Mouse (Mus musculus) embryonic stem cell, embryonic (primary cell): ENCODE measurements around the gene Bmp4.

Experiments
- CTCF ChIA-PET, 4 experiments: fragments of 300-600 bp in 2 of 4; fragments of 350-600 bp in 2 of 4; sonication (Branson Sonifier 250); formaldehyde crosslinking; loops; one replicate each; lab custom pipeline; 2022; ENCODE audit warnings: inconsistent platforms in 2 of 4; lab: Charles Lee
- POLR2A ChIA-PET, 4 experiments: fragments of 300-600 bp in 2 of 4; fragments of 350-600 bp in 2 of 4; sonication (Branson Sonifier 250); formaldehyde crosslinking; loops; one replicate each; lab custom pipeline; 2022; ENCODE audit warnings: antibody characterized with exemption in 4 of 4, inconsistent platforms in 1 of 4; lab: Charles Lee

The Bmp4 gene

DNA sequence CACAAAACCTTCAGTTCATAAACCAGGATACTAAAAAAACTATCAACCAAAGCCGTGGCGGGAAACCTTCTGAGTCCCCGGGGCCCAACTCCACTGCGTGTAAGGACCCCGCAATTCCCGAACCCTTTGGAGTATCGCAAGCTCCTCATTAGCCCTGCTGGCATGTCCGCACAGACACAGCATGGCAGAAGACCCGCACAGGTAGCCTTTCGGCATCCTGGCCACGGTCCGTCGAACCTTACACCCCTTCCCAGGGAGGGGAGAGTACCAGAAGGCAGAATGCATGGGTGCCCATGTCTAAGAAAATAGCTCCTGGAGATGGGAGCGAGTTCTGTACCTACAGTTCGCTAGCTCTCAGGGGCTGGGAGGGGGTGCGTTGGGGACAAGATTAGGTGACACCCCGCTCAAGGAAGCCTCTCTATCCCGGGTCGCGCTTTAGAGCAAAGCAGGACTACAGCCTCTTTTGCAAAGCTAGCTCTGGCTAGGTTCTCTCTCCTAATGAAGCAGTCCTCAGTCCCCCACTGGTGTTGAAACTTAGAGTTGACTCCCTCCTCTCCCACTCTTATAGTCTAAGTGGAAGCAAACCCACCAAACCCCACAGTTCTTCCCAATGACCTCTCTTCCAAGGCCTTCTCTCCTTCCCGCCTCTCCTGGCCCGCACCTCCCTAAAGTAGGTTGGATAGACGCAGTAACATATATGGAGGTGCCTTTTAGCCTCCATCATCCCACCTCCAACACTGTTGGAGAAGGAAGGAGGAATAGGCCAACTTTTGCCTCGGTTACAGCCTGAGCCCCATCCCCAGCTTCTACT, 826 bp downstream of the Bmp4 start:
- ChIA-PET CTCF (interaction anchor here in 2 of 4 experiments (0.5 to 1.2 kb wide), 2 partner anchors 9 to 22 kb away, joined by 3 to 4 read pairs; no protein-coding TSS in a partner anchor), POLR2A (interaction anchor here in 2 of 4 experiments (1.4 to 5.0 kb wide), 5 partner anchors 9 to 22 kb away, joined by 4 to 35 read pairs (median 21); partner anchors contain the start of gene Gm15217 (in 2 of the 2))

DNA sequence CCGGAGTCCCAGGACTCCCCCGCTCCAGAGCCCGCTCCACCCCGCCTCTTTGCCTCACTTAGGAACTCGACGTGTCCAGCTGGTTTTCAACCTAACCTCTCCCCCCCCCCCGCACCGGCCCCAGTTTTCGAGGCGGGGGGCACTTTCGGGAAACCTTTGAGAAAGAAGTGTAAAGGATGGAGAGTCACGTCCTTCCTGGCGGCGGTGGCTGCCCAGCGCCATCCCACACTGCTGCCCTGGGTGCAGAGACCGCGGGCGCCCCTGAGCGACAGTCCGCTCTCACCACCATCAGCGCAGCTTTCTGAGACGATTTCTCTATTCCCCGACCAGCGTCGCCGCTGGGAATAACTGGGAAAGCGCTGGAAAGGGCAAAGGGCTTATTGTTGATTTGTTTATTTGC, 1.8 kb downstream of the Bmp4 start:
- CTCF ChIA-PET: interaction anchor here in 1 of 4 experiments (0.8 kb wide), 1 partner anchor 573 kb away, joined by 4 read pairs; no protein-coding TSS in a partner anchor

DNA sequence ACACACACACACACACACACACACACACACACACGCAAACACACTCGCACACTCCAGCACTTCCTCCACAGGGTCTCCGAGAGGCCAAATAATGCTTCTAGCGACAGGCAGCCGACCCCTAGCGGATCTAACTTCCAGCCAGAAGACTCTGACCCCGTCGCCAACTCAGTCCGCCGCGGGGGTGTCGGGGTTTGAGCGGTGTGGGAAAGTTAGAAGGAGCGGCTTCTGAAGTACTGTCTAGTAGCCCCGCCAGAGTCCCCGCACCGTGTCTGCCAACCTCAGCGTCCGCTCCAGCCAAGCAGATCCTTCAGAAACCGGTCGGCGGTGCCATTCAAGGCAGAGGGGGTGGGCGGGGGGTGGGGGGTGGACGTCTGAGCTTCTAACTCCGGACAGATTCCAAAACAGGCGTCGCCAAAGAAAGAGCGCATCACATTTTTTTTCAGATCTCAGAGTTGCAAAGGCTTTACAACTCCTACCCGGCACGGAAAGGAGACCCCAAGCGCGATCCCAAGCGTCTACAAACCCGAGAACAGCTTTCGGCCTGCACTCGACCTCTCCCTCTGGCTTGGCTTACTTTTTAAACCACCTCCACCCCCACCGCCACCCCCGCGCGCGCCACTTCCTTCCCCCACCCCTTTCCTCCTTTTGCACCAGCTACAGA, 2.5 kb downstream of the Bmp4 start:
- CTCF ChIA-PET: interaction anchor here in 2 of 4 experiments (0.7 to 0.8 kb wide), 3 partner anchors 279 to 616 kb away, joined by 4 to 8 read pairs (median 5); no protein-coding TSS in a partner anchor
- POLR2A ChIA-PET: interaction anchor here in 3 of 4 experiments (0.9 to 5.0 kb wide), 11 partner anchors 10 to 352 kb away, joined by 3 to 35 read pairs (median 4); no protein-coding TSS in a partner anchor

More for the DNA sequence above, 1.8 kb downstream of the Bmp4 start:
- POLR2A ChIA-PET: interaction anchor here in 2 of 4 experiments (0.9 to 5.0 kb wide), 7 partner anchors 8 to 353 kb away, joined by 3 to 35 read pairs (median 8); partner anchors contain the start of gene Gm15217 (in 1 of the 2)

GRCm38 (mm10) chr14:46387357-46387671, 3.2 kb downstream of the Bmp4 start:
- ChIA-PET POLR2A (interaction anchor here in 3 of 4 experiments (0.7 to 4.1 kb wide), 11 partner anchors 10 to 730 kb away, joined by 3 to 24 read pairs (median 4); no protein-coding TSS in a partner anchor), CTCF (interaction anchor here in 1 of 4 experiments (0.7 kb wide), 1 partner anchor 617 kb away, joined by 8 read pairs; no protein-coding TSS in a partner anchor)

GRCm38 (mm10) chr14:46386478-46387356, 3.8 kb downstream of the Bmp4 start:
- ChIA-PET CTCF (interaction anchor here in 2 of 4 experiments (0.6 to 0.7 kb wide), 2 partner anchors 229 to 617 kb away, joined by 5 to 8 read pairs; no protein-coding TSS in a partner anchor), POLR2A (interaction anchor here in 3 of 4 experiments (0.5 to 4.1 kb wide), 13 partner anchors 8 to 1470 kb away, joined by 3 to 24 read pairs (median 4); no protein-coding TSS in a partner anchor)

GRCm38 (mm10) chr14:46385701-46386477, 4.6 kb downstream of the Bmp4 start:
- CTCF ChIA-PET: interaction anchor here in 1 of 4 experiments (0.5 to 0.6 kb wide), 2 partner anchors 228 to 1056 kb away, joined by 3 to 5 read pairs; partner anchors contain the start of gene Psmc6
- POLR2A ChIA-PET: interaction anchor here in 3 of 4 experiments (0.5 to 1.9 kb wide), 9 partner anchors 8 to 1471 kb away, joined by 3 to 6 read pairs (median 4); no protein-coding TSS in a partner anchor

DNA sequence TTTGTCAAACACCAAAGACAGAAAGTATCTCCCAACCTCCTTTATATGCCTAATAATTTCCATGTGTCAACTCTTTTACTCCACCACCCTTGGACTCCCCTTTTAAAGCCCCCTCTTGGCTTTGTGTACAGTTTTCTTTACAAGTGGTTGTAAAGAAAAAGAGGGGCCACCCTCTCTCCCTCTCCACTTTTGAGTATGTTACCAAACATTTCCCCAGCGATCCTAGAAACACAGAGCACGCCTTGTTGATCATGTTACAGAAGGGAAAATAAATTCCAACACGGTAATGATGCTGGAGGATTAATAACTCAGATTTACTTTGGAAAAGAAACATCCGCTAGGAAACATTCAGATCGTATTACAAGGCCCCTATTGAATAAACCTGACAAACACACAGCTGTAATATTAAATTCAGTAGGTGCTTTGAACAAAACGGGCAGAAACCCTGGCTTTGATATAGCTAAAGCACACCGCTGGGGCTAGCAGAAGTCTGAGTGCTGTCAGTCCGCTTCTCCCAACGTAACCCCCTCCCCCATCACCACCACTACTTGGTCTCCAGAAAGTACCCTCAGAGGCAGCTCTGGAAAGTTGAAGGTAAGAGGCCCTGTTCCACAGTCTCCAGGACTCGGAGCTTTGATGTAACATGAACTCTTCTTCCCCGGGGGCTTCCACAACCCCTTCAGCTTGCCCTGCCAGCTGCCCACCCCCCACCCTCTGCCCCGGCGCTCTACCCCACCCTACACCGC, 5.3 kb downstream of the Bmp4 start:
- ChIA-PET POLR2A (interaction anchor here in 1 of 4 experiments (0.5 to 1.9 kb wide), 6 partner anchors 9 to 852 kb away, joined by 3 to 6 read pairs (median 3); no protein-coding TSS in a partner anchor), CTCF (no interaction called here)

DNA sequence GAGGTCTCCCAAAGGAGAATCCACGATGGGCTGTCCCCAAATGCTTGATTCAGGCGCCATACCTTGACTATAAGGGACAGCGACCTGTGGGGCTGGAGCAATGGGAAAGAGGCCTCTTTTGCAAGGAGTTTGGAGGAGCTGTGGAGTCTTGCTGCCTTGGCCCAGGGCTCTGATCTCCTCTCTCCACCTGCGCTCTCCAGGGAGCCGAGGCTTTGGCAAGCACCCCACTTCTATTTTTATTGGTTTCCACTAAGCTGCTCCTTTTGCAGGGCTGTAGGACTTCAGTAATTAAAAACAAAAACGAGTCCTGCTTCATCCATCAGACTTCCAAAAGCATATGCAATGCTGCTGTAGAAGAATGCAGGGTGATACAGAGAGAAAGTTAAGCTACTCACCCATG, 9.0 kb downstream of the Bmp4 start:
- POLR2A ChIA-PET: interaction anchor here in 1 of 4 experiments (0.6 to 3.9 kb wide), 3 partner anchors 9 to 29 kb away, joined by 3 to 21 read pairs (median 5); partner anchors contain the start of gene Bmp4
- CTCF ChIA-PET: interaction anchor here in 1 of 4 experiments (0.6 kb wide), 1 partner anchor 11 kb away, joined by 3 read pairs; no protein-coding TSS in a partner anchor

DNA sequence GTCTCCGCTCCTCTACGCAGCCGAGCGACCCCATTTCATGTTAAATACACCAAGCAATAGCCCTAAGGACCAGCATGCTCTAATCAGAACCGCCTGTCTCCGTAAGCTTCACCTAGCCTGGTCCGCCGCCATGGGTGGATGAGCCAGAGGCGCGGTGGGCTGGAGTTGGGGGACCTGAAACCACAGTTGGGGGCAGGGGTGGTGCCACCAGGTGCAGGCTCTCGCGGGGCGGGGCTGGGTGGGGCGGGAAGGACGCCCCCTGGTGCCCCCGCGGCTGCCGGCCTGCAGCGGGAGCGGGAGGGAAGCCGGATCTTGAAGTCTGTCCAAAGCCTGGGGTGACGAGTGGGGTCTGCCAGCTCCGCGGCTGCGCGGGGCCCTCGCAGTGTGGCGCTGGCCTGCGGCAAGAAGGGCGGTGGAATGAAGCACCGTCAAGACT, 10.2 kb downstream of the Bmp4 start:
- CTCF ChIA-PET: interaction anchor here in 3 of 4 experiments (0.6 to 1.2 kb wide), 3 partner anchors 10 to 503 kb away, joined by 3 to 4 read pairs (median 4); partner anchors contain the start of gene Bmp4 (in 1 of the 3)
- POLR2A ChIA-PET: interaction anchor here in 3 of 4 experiments (0.5 to 3.9 kb wide), 9 partner anchors 10 to 39 kb away, joined by 3 to 21 read pairs (median 4); partner anchors contain the start of gene Bmp4 (in 2 of the 3)

GRCm38 (mm10) chr14:46379285-46379684, 11.2 kb downstream of the Bmp4 start, which contains the start of gene Gm15217:
Gm15217 (plus strand) TSS chr14:46379414.
- POLR2A ChIA-PET: interaction anchor here in 3 of 4 experiments (0.6 to 3.9 kb wide), 9 partner anchors 10 to 283 kb away, joined by 3 to 21 read pairs (median 5); partner anchors contain the start of gene Bmp4 (in 2 of the 3)
- CTCF ChIA-PET: no interaction called here

DNA sequence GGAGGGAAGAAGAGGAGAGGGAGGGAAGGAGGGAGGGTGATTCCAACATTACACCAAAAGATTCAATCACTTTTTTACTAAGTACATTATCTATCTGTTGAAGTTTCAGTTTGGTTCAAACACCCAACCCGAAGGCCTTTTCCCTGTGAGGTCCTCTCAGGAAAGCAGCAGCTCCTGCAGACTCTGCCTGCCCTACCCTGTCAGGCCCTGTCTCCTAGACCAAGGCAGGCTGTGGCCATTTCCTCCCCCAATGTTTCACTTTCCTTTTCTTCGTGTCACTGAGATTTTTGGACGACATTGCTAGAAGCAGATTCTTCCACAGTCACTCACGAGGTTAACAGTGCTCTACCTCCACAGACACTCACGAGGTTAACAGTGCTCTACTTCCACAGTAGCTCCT, 14.7 kb downstream of the Bmp4 start:
- CTCF ChIA-PET: no interaction called here
- POLR2A ChIA-PET: interaction anchor here in 1 of 4 experiments (0.6 to 2.2 kb wide), 2 partner anchors 9 to 394 kb away, joined by 3 to 6 read pairs; no protein-coding TSS in a partner anchor

DNA sequence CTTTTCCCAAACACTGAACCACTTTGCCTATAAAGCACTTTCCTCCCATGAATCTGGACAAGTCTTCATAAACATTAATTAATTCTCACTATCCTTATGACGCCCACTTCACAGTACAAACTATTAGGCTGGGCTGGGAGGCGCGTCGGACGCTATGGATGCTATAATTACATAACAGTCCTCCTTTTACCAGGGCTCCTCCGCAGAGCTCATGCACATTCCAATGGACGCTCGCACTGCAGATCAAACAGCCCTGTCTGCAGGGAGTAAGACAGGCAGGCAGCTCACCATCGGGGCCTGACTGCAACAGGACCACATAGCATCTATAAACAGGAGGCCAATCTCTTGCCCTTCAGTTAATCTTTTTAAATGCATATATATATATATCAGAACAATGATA, 18.0 kb downstream of the Bmp4 start:
- POLR2A ChIA-PET: interaction anchor here in 1 of 4 experiments (0.5 kb wide), 1 partner anchor 468 kb away, joined by 3 read pairs; no protein-coding TSS in a partner anchor
- CTCF ChIA-PET: no interaction called here

GRCm38 (mm10) chr14:46363209-46363608, 27.3 kb downstream of the Bmp4 start:
- POLR2A ChIA-PET: interaction anchor here in 2 of 4 experiments (0.7 to 1.9 kb wide), 2 partner anchors 16 to 22 kb away, joined by 3 to 4 read pairs; partner anchors contain the start of gene Gm15217 (in 1 of the 2)
- CTCF ChIA-PET: interaction anchor here in 2 of 4 experiments (0.6 to 0.9 kb wide), 3 partner anchors 19 to 360 kb away, joined by 3 read pairs; no protein-coding TSS in a partner anchor

GRCm38 (mm10) chr14:46357696-46358095, 32.8 kb downstream of the Bmp4 start:
- POLR2A ChIA-PET: interaction anchor here in 2 of 4 experiments (1.0 to 1.6 kb wide), 4 partner anchors 10 to 30 kb away, joined by 3 to 4 read pairs (median 3); no protein-coding TSS in a partner anchor
- CTCF ChIA-PET: interaction anchor here in 2 of 4 experiments (0.6 to 1.1 kb wide), 2 partner anchors 345 to 610 kb away, joined by 8 to 18 read pairs; no protein-coding TSS in a partner anchor

DNA sequence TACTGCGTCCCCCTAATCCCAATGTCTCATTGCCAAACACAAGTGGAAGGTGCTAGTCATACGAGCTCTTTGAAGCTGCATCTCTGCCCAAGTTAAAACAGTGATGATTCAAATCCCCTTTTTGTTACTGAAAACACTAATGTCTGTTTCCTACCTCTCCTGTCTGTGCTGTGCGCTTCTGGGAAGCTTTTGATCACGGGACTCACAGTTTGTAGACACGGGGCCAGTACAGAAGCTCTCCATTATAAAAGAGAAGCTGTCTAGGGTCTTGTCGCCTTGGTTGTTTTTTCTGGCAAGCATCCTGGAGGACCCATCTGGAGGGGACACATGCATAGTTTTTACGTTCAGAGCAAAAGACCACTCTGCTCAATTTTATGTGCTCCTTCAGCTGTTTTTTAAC, 33.2 kb downstream of the Bmp4 start:
- CTCF ChIA-PET: interaction anchor here in 2 of 4 experiments (0.6 to 1.1 kb wide), 2 partner anchors 346 to 610 kb away, joined by 8 to 18 read pairs; no protein-coding TSS in a partner anchor
- POLR2A ChIA-PET: interaction anchor here in 2 of 4 experiments (1.0 to 1.6 kb wide), 4 partner anchors 9 to 30 kb away, joined by 3 to 4 read pairs (median 3); no protein-coding TSS in a partner anchor
